Mouse (Mus musculus): Measurements from ENCODE around the gene Tnik.

DNA sequence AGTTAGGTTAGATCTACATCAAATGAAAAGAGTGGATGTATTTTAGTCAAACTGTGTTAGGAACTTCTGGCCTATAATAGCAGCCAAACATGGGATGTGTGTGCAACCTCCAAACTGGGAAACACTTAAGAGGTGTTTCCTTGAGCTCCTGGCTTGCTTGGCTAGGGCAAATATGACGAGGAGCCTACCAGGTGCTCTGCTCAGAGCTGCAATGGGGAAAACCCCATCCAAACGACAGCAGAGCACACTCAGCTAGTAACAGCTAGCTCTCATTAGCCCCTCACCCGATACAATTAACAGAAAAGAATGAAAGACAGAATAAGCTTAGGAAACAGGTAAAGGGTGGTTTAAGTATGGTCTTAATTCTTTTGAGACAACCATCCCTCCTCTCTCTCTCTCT lies 157.7 kb downstream of the Tnik start:
- TF ChIP-seq CTCF (conservative IDR thresholded peaks at IDR 0.05; ENCODE audit: insufficient read depth, insufficient read length, low read depth, low read length) (no peak), POLR2A (IDR thresholded peaks at IDR 0.05; ENCODE audit: low read depth, low read length) (no peak)

Data from kidney, adult 2 months (tissue).